Mouse (Mus musculus): ENCODE results near the gene Ssh3.
"Not testable (repeated sequence)": the region's sequence is repeated elsewhere in the genome, so short reads cannot be mapped to it uniquely, and the experiment has no call there.

Ssh3 gene

DNA sequence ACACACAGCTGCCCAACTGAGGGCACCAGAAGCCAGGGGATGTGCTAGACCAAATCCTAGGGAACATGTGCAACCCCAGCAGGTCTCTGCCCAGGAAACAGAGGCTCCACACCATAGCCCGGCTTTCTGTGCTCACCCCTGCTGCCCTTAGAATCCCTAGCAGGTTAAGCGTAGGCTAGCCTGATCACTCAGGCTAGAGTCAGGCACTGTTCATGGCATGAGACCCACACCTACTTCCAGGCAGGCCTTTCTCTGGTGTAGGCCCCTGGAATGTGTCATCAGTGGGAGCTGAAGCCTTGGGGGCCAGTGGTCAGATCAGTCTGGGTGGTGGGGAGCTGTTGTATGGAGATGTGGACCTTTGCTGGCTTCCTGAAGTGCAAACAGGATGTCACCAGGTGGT is 27.6 kb upstream of the Ssh3 start:
- no peak for DNase-seq (ENCODE audit: low spot score)

DNA sequence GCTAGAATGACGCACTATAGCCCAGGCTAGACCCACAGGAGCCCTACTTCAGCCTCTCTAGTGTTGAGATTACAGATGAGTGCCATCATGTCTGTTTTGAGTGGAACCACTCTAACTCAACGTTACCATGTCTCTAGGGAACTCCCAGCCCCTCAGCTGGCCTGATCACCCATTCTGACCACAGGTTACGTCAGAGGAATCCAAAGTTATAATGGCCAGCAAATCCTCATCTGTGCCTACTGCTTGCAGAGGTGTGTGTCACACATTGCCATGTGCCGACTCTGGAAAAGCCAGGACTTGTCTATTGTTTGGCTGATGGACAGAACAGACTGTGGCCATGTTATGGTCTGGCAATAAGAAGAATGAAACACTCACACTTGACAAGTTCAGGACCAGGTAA is 26.4 kb upstream of the Ssh3 start:
- no peak for DNase-seq (ENCODE audit: low spot score)

DNA sequence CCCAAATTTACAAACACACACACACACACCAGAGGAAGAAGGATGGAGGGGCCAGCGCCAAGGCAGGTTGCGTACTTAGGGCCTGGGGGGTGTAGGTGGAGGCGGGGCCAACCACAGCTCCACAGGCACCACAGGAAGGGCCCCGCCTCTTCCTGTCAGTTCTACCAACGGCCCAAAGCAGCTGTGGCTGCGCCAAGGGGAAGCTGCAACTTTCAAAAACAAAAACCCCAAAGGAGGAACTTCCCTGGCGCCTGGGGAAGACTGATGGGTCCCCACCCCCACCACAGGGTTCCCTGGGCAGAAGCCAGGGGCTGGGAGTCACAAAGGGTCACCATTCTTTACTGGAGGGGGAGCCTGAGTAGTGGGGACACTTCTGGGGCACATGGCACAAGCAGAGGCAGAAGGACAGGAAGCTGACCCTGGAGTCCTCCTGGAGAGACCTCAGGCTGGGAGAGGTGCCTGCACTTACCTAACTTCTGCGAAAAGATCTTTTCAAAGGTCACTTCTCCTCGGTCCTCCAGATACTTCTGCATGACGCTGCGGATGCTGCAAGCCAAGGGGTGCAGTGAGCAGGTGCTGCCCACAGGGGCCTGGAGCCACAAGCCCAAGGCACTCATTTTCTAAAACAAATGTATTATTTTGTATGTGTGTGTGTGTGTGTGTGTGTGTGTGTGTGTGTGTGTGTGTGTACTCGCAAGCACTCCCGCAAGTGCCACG is 25.6 kb upstream of the Ssh3 start:
- DNase-seq (ENCODE audit: low spot score) = no peak

DNA sequence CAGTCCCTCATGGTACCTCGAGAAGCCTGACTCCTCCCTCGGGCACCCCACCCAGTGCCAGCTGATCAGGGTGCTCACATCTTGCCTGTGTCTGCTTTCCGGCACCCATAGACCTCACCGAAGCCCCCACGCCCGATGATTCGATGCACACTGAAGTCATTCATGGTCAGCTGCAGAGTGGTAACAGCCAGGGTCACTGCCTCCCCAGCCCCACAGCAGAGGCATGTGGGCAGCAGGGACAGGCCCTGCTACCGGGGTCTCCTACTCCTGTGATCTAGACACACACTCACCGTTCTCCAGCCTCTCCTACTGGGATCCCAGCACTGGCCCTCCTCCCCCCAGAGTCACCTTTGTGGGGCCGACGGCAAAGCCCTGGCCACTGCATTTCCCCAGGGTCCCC is 22.2 kb upstream of the Ssh3 start:
- DNase-seq (ENCODE audit: low spot score) = no peak

DNA sequence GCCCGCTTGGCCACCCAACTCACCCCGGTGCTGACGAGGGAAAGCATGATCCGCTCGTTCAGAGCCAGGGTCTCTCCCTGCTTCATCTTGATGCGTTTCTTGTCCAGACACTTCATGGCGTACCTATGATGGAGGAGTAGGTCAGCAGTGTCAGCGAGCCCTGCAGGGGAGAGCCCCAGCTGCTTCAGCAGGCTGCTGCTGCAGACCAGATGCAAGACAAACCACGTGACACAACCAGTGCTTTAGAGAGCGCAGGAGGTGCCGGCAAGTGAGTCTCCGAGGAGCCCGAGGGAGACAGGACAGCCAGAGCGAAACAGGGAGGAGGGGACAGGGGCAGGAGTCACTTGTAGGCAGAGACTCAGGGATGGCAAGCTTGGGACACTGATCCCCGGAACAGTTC is 21.8 kb upstream of the Ssh3 start:
- DNase-seq (ENCODE audit: low spot score) = no peak

DNA sequence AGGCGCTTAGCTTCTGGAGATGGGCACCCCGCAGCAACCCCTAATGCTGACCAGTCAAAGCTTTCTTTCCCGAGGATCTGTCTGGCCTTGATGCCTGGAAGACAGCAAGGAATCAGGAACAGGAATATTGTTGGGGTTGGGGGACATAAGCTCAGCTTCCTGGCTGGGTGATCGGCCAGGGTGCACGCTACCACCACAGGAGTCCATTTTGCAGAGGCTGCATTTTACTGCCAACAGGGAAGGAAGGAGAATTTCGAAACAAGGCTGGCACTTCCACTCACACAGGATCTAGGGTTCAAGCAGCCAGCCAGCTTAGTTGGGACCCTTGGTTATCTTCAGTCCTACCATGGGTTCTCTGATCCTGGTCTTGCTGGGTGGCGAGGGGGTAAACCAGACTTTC is 14.7 kb upstream of the Ssh3 start:
- DNase-seq (ENCODE audit: low spot score) = no peak

DNA sequence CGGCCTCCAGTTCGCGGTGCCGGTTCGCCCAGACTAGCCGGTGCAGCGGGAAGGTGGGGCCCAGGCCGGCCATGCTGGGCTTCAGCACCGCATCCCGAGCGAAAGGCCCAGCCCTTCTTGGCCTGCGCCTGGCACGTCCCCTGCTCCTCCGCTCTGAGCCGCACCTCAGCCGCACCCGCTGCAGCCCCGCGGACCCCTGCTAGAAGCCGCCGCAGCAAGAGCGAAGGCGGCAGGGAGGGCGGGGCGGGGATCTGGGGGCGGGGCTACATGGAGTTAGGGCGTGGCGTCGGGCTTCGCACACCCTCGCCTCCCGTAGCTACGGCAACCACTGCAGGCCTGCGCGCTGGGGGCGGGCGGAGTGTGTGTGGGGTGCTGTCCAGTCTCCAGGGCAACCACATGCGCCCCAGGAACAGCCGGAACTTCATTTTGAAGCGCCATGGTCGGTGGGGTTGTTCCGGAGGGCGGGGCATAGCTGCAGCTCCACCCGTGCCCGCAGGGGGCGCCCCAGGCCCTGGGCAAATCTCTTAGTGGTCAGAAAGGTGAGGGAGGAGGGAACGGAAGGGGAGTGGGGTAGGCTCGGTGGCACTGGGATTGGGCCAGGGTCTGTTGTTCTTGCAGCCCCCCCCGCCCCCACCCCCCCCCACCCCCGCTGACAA is 14.0 kb upstream of the Ssh3 start, which contains the start of gene Ankrd13d:
Gene Ankrd13d (minus strand): TSS at position 240 of the 656 bp plus-strand sequence.
- peak; percentile 89 for DNase-seq (ENCODE audit: low spot score)

DNA sequence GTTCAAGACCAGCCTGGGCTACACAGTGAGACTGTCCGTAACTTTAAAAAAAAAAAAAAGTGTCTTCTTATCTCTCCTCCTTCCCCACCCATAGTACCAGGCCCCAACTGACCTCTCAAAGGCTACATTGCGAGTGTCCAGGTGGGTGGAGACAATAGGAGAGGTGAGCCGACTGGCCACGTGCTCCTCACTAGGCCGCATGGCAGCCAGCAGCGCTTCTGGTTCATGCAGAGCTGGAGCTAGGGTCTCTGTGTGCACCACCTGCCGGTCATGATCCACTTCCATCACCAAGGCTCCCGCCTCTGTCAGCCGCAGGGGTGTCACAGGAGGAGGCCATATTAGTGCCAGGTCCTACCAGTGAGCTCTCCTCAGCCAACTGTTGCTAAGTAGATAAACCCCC is 11.4 kb upstream of the Ssh3 start:
- no peak for DNase-seq (ENCODE audit: low spot score)

DNA sequence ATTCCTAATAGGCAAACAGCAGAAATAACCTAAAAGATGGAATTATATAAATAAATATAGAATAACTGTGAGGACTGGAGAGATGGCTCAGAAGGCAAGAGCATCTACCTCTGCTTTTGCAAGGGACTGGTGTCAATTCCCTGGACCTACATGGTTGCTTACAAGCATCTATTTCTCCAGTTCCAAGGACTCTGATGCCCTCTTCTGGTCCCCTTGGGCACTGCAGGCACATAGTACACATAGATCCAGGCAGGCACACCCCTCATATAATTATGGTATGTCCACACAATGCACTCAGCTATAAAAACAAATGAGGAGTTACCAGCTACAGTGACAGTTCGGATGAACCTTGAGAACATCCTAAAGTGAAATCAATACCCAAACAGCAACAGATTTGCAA is 10.5 kb upstream of the Ssh3 start:
- DNase-seq (ENCODE audit: low spot score) = no peak

DNA sequence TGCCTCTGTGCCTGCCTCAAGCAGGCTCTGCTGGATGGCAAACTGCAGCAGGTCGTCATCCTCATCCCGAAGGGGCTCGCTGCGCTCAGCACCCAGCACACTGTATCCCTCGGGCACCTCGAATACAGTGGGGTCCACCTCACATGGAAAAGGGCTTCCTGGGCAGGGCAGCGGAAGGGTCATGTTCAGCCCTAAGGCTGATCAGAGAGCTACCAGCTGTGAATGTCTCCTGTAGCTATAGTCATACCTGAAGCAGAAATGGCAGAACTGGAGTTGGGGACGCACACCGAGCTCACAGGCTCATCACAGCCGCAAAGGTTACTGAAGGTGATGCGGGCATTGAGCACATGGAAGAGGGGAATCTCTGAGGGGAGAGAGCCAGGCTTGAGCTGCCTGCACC is 2.0 kb upstream of the Ssh3 start:
- no peak for DNase-seq (ENCODE audit: low spot score)

DNA sequence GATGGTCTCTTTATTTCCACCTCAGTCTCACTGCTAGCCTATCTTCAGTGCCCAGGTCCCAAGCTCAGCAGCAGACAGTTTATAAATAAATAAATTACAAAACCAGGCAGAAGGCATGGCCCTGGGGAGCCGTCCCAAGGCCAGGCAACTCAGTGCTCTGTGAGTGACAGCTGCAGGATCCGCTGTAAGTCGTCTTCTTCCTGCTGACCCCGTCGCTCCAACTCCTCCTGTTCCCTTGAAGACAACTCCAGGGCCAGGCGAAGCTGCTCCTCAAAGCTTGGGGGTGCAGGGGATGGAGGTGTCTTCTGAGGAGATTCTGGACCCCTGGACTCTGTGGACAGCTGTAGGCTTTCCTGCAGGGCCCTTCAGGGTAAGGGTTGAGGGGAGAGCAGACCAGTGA is 1.2 kb upstream of the Ssh3 start:
- no peak for DNase-seq (ENCODE audit: low spot score)

DNA sequence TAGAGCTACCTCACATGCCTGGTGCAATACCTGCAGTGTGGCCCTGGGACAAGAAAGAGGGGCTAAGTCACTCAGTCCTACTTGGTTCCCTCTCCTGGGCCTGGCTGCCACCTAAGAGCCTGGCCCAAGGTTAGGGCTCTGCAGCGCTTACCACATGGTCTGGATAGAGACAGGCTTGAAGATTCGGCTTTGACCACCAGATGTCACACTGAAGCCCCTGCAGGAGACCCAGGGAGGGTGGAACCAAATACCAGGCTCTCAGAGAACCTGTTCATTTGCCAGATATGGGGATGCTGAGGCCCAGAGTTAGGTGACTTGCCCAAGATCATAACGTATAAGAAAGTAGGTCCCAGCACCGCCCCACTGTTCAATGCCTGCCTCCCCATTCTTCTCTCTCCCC is 3.0 kb downstream of the Ssh3 start:
- DNase-seq (ENCODE audit: low spot score) = no peak

DNA sequence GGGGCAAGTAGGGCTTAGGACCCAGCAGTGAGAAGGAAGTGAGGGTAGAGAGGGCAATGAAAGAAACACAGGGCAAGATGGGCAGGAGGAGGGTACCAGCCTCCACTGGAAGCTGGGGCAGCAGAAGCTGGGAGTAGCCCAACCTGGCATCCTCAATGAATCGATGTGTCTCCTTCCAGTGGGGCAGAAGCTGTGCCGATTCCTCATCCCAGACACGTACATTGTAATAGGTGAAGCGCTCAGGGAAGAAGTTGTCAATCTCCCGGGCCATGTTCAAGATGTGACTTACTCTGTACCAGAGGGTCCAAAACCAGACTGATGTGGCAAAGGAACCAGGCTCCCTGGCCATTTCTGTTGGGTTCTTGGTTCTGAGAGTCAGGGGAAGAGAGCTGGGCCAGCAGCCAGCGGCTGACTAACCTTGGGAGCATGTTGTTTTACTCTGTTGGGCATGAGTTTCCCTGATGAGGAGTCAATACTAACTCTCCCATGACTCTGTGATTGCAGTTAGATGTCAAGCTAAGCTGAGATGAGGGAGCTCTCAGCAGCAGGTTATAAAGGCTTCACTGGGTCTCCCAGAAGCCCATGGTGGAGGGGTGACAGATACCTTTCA is 4.7 kb downstream of the Ssh3 start:
- DNase-seq (ENCODE audit: low spot score) = no peak

DNA sequence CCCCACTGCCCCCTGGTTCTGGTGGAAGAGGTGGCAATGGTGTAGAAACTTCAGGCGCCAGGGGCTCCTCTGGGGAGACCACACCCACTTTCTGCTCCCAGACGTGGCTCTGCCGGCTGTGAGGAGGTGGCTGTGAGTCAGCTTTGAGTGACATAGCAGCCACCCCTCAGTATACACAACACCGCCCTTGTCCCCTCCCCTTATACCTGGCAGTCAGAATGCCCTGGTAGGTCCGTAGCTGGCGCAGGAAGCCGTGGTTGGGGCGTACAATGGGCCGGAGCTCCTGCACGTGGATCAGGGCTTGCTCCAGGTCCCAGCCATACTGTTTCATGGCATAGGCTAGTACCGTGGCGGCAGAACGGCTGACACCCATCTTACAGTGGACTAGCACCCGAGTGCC is 5.3 kb downstream of the Ssh3 start:
- DNase-seq (ENCODE audit: low spot score) = no peak

DNA sequence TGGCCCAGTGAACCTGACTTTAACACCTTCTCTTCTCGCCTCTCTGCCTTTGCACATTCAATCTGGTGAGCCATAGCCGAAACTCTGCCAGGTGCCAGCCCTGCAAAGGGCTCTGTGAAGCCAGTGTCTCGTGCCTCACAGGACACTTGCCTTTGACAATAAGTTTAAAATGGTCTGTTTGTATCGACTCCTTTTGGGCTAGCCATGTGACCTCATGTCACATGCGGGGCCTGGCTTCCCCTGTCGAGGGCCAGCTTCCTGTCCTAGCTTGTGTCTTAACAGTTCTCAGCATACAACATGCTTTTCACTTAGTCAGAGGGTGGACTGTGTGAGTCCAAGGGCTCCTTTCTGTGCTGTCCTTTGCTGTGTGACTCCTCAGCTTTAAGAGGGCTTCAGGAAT is 6.2 kb downstream of the Ssh3 start:
- DNase-seq (ENCODE audit: low spot score) = no peak

DNA sequence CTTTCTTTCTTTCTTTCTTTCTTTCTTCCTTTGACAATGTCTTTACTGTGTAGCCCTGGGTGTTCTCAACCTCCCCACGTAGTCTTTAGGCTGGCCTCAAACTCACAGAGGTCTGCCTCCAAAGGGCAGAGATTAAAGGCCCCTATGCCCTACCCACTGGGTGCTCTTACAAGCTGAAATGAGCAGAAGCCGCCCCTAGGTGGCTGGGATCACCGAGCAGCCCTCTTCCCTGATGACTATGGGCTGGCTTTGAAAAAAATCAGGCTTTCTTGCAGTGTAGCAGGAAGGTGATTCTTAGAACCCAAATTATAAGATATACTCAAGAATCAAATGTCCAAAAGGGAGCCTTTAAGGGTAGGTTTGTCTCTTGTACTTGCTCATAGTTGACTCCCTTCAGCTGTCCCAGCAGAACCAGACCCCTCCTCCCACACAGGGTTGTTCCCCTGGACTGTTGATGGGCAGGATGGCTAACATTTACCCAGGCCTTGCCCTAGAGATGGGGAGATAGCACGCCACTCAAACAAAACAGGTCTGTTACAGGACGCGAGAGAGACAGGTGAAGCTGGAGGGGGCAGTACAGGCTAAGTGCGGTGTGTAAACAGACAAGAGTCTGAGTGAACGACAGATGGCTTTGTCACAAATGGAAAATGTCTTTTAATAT is 7.8 kb downstream of the Ssh3 start:
- DNase-seq (ENCODE audit: low spot score) = no peak

DNA sequence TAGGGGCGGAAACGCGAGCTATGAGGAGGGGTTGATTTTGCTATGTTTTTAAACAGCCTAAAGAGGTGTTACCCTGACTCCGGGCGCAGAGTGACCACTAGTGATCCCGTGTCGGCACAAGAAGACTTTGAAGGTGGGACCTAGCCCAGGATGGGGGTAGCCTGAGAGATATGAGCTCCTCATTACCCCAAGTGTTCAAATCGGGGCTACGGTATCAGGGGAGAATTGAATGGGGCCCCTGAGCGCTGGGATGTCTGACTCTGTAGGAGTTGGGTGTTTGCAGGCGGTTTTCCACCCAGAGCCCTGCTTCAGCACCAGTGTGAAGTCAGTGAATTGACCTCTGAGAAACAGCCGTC is 11.1 kb downstream of the Ssh3 start:
- no peak for DNase-seq (ENCODE audit: low spot score)

DNA sequence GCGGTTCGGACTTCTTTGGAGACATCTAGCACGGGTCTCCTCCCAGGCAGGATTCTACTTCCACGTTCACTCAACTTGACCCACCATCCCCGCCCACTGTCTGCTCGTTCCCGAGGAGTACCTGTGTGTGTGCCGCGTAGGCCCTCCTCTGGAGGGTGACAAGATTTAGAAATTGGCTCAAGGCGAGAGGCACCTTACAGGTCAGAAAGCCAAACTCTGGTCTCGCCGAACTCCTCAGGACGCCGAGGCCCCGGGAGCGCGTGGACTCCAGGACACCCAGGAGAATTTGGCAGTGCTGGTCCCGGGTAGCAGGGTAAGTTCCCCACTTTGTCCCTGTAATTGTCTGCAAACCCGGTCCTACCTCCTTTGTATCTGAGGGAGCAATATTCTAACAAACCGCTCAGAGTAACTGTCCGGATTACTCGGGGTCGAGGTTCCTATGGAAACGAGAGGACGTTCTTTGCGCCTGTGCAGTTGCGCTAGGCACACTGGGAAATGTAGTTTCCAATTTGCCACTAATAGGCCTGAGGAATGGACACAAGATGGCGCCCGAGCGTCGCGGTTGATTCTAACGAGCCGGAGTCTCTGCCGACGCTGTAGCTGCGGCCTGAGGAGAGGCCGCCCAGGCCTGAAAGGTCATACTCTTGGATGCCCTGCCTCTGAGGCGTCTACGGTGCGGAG is 11.6 kb downstream of the Ssh3 start:
- DNase-seq (ENCODE audit: low spot score) = peak; percentile 83

DNA sequence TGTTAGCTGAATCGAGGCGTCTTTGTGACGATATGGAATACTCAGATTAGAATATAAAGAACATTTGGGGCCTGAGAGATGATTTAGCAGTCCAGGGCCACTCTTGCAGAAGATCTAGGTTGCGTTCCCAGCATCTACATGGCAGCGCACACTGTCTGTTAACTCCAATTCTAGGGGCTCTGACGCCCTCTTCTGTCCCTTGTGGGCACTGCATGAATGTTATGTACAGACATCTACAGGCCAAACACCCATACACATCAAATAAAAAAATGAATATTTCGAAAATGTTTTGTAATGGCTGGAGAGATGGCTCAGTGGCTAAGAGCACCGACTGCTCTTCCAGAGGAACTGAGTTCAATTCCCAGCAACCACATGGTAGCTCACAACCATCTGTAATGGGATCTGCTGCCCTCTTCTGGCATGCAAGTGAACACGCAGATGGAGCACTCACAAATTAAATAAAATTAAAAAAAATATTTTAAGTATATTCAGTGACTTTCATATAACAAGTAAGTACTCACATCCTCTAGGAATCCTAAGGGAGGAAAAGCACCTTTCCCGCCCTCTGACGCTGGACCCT is 13.3 kb downstream of the Ssh3 start:
- no peak for DNase-seq (ENCODE audit: low spot score)

DNA sequence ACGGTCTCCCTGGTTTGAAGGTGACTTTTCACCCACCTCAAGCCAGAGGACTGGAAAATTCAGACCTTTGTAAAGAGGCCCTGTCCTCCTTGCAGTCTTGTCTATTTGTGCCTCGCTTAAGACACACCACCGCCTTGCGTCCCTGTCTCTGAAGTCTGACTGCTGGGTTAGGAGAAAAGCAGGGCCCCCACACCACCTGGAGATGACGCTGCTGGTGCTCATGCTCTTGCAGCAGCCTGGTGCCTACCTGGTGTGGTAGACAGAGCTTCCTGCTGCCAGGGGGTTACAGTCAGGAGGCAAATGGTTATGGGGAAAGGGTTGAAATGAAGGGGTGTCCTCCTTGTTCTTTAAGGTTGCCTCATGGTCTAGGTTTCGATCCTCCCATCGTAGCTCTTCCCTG is 14.8 kb downstream of the Ssh3 start:
- DNase-seq (ENCODE audit: low spot score) = no peak

DNA sequence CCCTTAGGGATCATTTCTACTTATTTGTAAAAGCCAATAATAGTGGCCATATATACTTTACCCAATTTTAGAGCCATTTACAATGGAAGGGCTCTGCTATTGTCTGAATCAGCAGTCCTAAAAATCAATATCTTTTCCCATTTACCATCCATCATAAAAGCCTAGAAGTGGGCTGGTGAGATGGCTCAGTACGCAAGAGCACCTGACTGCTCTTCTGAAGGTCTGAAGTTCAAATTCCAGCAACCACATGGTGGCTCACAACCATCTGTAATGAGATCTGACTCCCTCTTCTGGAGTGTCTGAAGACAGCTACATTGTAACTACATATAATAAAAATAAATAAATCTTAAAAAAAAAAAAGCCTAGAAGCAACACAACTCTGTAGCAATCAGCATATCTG is 20.3 kb downstream of the Ssh3 start:
- DNase-seq (ENCODE audit: low spot score) = not testable (repeated sequence)

DNA sequence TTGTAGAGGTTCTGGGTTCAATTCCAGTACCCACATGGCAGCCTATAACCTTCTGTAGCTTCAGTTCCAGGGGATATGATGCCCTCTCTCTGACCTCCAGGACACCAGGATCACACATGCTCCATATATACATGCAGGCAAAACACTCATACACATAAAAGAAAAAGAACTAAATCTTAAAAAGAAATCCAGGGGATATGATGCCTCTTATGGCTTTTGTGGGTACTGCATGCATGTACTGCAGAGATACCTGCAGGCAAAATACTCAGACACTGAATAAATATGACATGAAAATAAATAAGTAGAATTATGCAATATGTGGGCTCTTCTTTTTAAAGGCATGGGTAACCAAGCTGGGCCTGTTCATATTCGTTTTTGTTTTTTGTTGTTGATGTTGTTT is 22.0 kb downstream of the Ssh3 start:
- DNase-seq (ENCODE audit: low spot score) = no peak

All from ovary, adult 18-20 months (tissue).